Comparison of ENCODE assay signal across 2 mouse cellular contexts in genomic region chr2:91950275-91951085, GRCm38 (mm10).
TF ChIP-seq lines count a peak whose summit lies in the region.

No protein-coding gene starts in this region.

TF ChIP-seq in MEL, 35 proteins besides CTCF, POLR2A, EP300 and RAD21 (continued from another document):
- 0 out of 2 replicates have a peak, but pooled peaks have one; percentile 5 for TF ChIP-seq RCOR1 (IDR thresholded peaks at IDR 0.05; ENCODE audit: low read depth, low read length)
- TF ChIP-seq ZKSCAN1 (IDR thresholded peaks at IDR 0.05; ENCODE audit: low read depth, low read length), result no peak
- TF ChIP-seq MEF2A (IDR thresholded peaks at IDR 0.05; ENCODE audit: extremely low read depth, insufficient replicate concordance, low read depth, low read length, poor library complexity, severe bottlenecking), result no peak
- TF ChIP-seq USF2 (IDR thresholded peaks at IDR 0.05; ENCODE audit: borderline replicate concordance in 1 of 2, insufficient read depth in 1 of 2, low read depth in 1 of 2, low read length in 2 of 2), result no peak
- peak; percentile 57 for TF ChIP-seq HCFC1 (IDR thresholded peaks at IDR 0.05; ENCODE audit: low read depth, low read length)
- TF ChIP-seq JUND (IDR thresholded peaks at IDR 0.05; ENCODE audit: low read depth, low read length), result no peak
- no peak for TF ChIP-seq SMC3 (IDR thresholded peaks at IDR 0.05; ENCODE audit: low read depth, low read length)
- 0 out of 2 replicates have a peak, but pooled peaks have one; percentile 27 for TF ChIP-seq MAX (IDR thresholded peaks at IDR 0.05; ENCODE audit: low read length)
- TF ChIP-seq SIN3A (IDR thresholded peaks at IDR 0.05; ENCODE audit: low read length), result peak; percentile 75
- peak; percentile 62; the same call in 1 of the 2 replicates for TF ChIP-seq MAZ (IDR thresholded peaks at IDR 0.05; ENCODE audit: low read depth, low read length)
- TF ChIP-seq TCF12 (IDR thresholded peaks at IDR 0.05; ENCODE audit: low read depth, low read length), result no peak
- peak; percentile 34 for TF ChIP-seq CHD2 (IDR thresholded peaks at IDR 0.05; ENCODE audit: low read length)
- peak; percentile 23; the same call in 1 of the 2 replicates for TF ChIP-seq TBP (IDR thresholded peaks at IDR 0.05; ENCODE audit: low read depth, low read length)
- peak; percentile 65 for TF ChIP-seq MYB (IDR thresholded peaks at IDR 0.05; ENCODE audit: low read depth, low read length)
- 0 out of 2 replicates have a peak, but pooled peaks have one; percentile 28 for TF ChIP-seq ETS1 (IDR thresholded peaks at IDR 0.05; ENCODE audit: low read depth, low read length)
- TF ChIP-seq POLR2AphosphoS5 (IDR thresholded peaks at IDR 0.05; ENCODE audit: borderline replicate concordance, low read depth, low read length), result no peak

TF ChIP-seq in myocyte, 11 proteins besides CTCF, POLR2A, EP300 and RAD21 (continued from another document):
- TF ChIP-seq CEBPB (IDR thresholded peaks at IDR 0.05; ENCODE audit: insufficient read depth, poor library complexity, severe bottlenecking), result 0 out of 2 replicates have a peak, but pooled peaks have one; percentile 19
TF ChIP-seq in myocyte: peak in this region for 2.
